Mouse (Mus musculus) kidney, embryonic 16.5 days (tissue): ENCODE measurements around the gene Ubap2l. TPM values are rescaled to one million over a fixed set of nuclear protein-coding genes. Genes with fewer than 3 reads are reported as not detected.

Source experiments
- ATAC-seq: fragments of 200-750 bp; cut with Nextera tagmentation; 2 replicates; pipeline ENCODE4 v1.8.0; 2017; ENCODE audit warnings: moderate TSS enrichment; ENCODE audit not compliant: low FRiP score, low TSS enrichment
- H3K27ac ChIP-seq: fragments of 300-500 bp; sonication (generic); 2 replicates; pipeline ENCODE4 v1.5.1; 2014; ENCODE audit warnings: low read length
- H3K27me3 ChIP-seq: fragments of 300-500 bp; sonication (generic); 2 replicates; pipeline ENCODE4 v1.6.1; 2014; ENCODE audit warnings: low read length, control low read depth, mixed read lengths; ENCODE audit not compliant: insufficient read depth
- H3K36me3 ChIP-seq: fragments of 300-500 bp; sonication (generic); 2 replicates; pipeline ENCODE4 v1.6.1; 2014; ENCODE audit warnings: low read length, control low read depth, mixed read lengths; ENCODE audit not compliant: insufficient read depth
- H3K4me1 ChIP-seq: fragments of 300-500 bp; sonication (generic); 2 replicates; pipeline ENCODE4 v1.6.1; 2014; ENCODE audit warnings: low read length, control low read depth, mixed read lengths; ENCODE audit not compliant: insufficient read depth
- H3K4me2 ChIP-seq: fragments of 300-500 bp; sonication (generic); replicated peaks from 2 replicates; pipeline ENCODE4 v1.6.1; 2014; ENCODE audit warnings: low read depth, low read length
- H3K4me3 ChIP-seq: fragments of 300-500 bp; sonication (generic); 2 replicates; pipeline ENCODE4 v1.5.1; 2014; ENCODE audit warnings: mild to moderate bottlenecking, low read length
- H3K9ac ChIP-seq: fragments of 300-500 bp; sonication (generic); replicated peaks from 2 replicates; pipeline ENCODE4 v1.6.1; 2014; ENCODE audit warnings: low read length
- H3K9me3 ChIP-seq: fragments of 300-500 bp; sonication (generic); 2 replicates; pipeline ENCODE4 v1.6.1; 2016; ENCODE audit warnings: low read length, control low read depth
- WGBS: fragments of 180-500 bp; shearing (Covaris S2); extraction: QIAGEN DNeasy Blood & Tissue Kit; methylation state at CpG from one replicate; pipeline ENCODE4 v1.1.7; 2014; 5-methylcytosine and 5-hydroxymethylcytosine counted together
- polyA plus RNA-seq: library from polyadenylated mRNA; unstranded; fragments of >200 nt; fragmentation: Nextera tagmentation; extraction: Ambion mirVana; gene quantifications from 2 replicates; pipeline ENCODE4 v1.2.1, GENCODE M21; 2015

Gene Ubap2l
- polyA plus RNA-seq, 1 experiment from 2014 or later: 152 TPM

- ATAC-seq: no peak
- Histone ChIP-seq H3K27ac (peak overlapping the region; percentile 48), H3K4me1 (peaks cover 46% of the 10 kb centered on the region), H3K4me2 (peak overlapping the region; percentile 28), H3K36me3 (peaks cover 25% of the 10 kb centered on the region), H3K9ac (no peak overlapping the region), H3K27me3 (no peaks in the 10 kb centered on the region), H3K9me3 (no peaks in the 10 kb centered on the region), H3K4me3 (no peak overlapping the region)
- WGBS: 33% methylated on average over 3 of the region's 3 CpGs
Observed at GRCm38 (mm10) chr3:90083698-90084324, 31.4 kb upstream of the Ubap2l start.

GRCm38 (mm10) chr3:90083034-90083433 lies 30.6 kb upstream of the Ubap2l start:
- Histone ChIP-seq H3K4me3 (peak overlapping the region; percentile 7; the same call in 1 of the 2 replicates), H3K27ac (peak overlapping the region; percentile 48), H3K27me3 (no peaks in the 10 kb centered on the region), H3K9ac (0 out of 2 replicates have a peak overlapping the region, but pooled peaks have one; percentile 40), H3K4me2 (peak overlapping the region; percentile 28), H3K36me3 (peaks cover 17% of the 10 kb centered on the region), H3K9me3 (no peaks in the 10 kb centered on the region), H3K4me1 (peaks cover 51% of the 10 kb centered on the region)
- WGBS: 37% methylated on average over 5 of the region's 5 CpGs
- ATAC-seq: no peak

DNA sequence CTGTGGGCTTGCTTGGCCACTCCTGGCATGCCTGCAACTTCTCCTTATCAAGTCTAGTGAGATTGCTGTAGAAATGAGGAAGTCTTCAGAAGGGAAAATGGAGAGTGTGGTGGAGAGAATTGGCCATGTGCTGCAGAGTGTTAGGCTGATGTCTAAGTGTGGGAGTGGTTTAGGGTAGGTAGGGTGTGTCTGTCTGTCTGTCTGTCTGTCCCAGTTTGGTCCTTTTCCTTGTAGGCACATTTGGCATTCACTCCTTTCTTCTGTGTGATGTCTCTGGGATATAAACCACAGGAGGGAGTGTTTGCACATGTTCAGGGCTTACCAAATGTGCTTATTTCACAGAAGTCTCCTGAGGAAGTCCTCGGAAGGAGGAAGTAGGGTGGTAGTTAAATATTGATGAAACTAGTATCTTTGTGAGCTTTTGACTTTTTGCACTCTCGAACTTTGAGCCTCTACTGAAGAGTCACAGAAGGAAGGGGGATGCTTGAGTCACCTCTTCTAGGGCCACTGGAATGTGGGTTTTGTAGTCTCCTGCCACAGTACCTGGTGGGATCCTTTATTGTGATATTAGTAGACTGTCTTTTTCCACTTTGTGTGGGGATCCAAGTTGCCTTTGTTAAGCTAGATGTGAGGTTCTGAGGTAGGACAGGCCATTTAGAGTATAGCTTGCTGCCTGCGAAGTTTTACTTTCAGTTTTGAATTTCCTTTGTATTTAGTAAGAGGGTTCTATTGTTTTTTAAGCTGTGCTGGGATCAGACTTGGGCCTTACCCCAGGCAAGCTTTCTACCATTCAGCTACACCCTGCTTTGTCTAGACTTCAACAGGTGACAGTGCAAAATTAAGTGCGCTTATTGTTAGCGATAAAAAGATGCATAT lies 29.2 kb upstream of the Ubap2l start:
- WGBS: 61% methylated on average over 5 of the region's 5 CpGs
- H3K9me3 ChIP-seq: no peaks in the 10 kb centered on the region
- H3K4me2 ChIP-seq: peak overlapping the region; percentile 77
- H3K27ac ChIP-seq: peak overlapping the region; percentile 78
- H3K4me1 ChIP-seq: peaks cover 58% of the 10 kb centered on the region
- ATAC-seq: no peak
- H3K36me3 ChIP-seq: peaks cover 3% of the 10 kb centered on the region; the same call in 1 of the 2 replicates
- peak overlapping the region; percentile 92 for H3K4me3 ChIP-seq
- peak overlapping the region; percentile 40 for H3K9ac ChIP-seq
- no peaks in the 10 kb centered on the region for H3K27me3 ChIP-seq

- Histone ChIP-seq H3K4me1 (peaks cover 61% of the 10 kb centered on the region), H3K9me3 (no peaks in the 10 kb centered on the region), H3K4me3 (peak overlapping the region; percentile 92), H3K27ac (peak overlapping the region; percentile 99), H3K4me2 (peak overlapping the region; percentile 77), H3K9ac (peak overlapping the region; percentile 94), H3K36me3 (no peaks in the 10 kb centered on the region), H3K27me3 (no peaks in the 10 kb centered on the region)
- peak; percentile 0; the same call in 1 of the 2 replicates for ATAC-seq
- under 1% methylated on average over 6 of the region's 6 CpGs for WGBS
Observed at GRCm38 (mm10) chr3:90080498-90080863, 28.1 kb upstream of the Ubap2l start.

DNA sequence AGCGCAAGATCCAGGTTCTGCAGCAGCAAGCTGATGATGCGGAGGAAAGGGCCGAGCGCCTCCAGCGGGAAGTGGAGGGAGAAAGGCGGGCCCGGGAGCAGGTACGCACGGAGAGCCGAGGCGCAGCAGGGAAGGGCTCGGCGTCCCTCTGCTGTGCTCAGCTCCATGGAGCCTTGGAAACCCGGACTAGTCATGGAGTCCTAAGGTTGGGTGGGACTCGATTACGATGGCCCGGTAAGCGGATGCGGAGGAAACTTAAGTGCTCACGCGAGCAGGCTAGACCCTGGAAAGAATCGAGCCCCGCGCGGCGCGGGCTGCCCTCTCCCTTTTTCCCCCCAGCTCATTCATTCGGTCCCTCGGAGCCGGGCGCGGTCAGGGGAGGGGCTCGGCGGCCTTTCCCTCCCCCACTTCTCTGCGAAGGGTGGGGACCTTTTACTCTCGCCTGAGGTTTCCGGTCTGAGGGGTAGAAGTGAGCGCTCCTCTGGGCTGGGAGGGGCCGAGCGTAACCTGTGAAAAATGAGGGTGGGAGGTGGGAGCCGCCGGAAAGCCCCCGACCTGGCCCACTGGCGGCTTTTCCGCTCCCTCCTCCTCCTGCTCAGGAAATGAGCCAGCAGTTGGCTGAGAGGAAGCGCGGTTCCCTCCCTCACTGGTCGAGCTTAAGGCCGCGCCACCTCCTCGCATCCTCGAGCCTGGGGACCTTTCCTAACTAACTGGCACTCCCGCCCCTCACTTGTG lies 27.5 kb upstream of the Ubap2l start:
- ATAC-seq: peak; percentile 65
- H3K9me3 ChIP-seq: no peaks in the 10 kb centered on the region
- WGBS: 0% methylated on average over 45 of the region's 53 CpGs
- no peaks in the 10 kb centered on the region for H3K36me3 ChIP-seq
- H3K4me2 ChIP-seq: peak overlapping the region; percentile 77
- H3K4me1 ChIP-seq: peaks cover 57% of the 10 kb centered on the region
- peak overlapping the region; percentile 99 for H3K27ac ChIP-seq
- peak overlapping the region; percentile 94 for H3K9ac ChIP-seq
- H3K27me3 ChIP-seq: no peaks in the 10 kb centered on the region
- peak overlapping the region; percentile 92 for H3K4me3 ChIP-seq

- H3K27me3 ChIP-seq: no peaks in the 10 kb centered on the region
- ATAC-seq: peak; percentile 97
- WGBS: under 1% methylated on average over 33 of the region's 33 CpGs
- peak overlapping the region; percentile 77 for H3K4me2 ChIP-seq
- peak overlapping the region; percentile 94 for H3K9ac ChIP-seq
- H3K27ac ChIP-seq: peak overlapping the region; percentile 99
- H3K36me3 ChIP-seq: no peaks in the 10 kb centered on the region
- H3K4me1 ChIP-seq: peaks cover 51% of the 10 kb centered on the region
- peak overlapping the region; percentile 92 for H3K4me3 ChIP-seq
- H3K9me3 ChIP-seq: no peaks in the 10 kb centered on the region
Observed at GRCm38 (mm10) chr3:90079133-90079762, 26.8 kb upstream of the Ubap2l start.

DNA sequence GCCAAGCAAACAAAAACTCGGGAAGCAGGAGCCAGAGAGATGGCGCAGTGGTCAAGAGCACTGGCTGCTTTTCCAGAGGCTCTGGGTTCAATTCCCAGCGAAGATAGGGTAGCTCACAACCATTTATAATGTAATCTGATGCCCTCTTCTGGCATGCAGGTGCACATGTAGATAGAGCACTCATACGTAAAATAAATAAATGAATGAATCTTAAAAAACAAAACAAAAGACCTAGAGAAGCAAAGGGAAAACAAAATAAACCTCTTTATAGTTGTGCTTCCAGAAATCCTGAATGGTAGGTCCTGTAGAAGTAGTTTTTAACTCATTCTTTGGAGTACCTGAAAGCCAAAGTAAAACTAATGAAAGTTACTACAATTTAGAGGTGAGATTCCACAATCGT lies 25.8 kb upstream of the Ubap2l start:
- Histone ChIP-seq H3K4me3 (no peak overlapping the region), H3K27ac (no peak overlapping the region), H3K4me1 (peaks cover 41% of the 10 kb centered on the region), H3K36me3 (no peaks in the 10 kb centered on the region), H3K9me3 (no peaks in the 10 kb centered on the region), H3K4me2 (no peak overlapping the region), H3K9ac (no peak overlapping the region), H3K27me3 (no peaks in the 10 kb centered on the region)
- ATAC-seq: no peak
- WGBS: 48% methylated on average over 5 of the region's 5 CpGs

DNA sequence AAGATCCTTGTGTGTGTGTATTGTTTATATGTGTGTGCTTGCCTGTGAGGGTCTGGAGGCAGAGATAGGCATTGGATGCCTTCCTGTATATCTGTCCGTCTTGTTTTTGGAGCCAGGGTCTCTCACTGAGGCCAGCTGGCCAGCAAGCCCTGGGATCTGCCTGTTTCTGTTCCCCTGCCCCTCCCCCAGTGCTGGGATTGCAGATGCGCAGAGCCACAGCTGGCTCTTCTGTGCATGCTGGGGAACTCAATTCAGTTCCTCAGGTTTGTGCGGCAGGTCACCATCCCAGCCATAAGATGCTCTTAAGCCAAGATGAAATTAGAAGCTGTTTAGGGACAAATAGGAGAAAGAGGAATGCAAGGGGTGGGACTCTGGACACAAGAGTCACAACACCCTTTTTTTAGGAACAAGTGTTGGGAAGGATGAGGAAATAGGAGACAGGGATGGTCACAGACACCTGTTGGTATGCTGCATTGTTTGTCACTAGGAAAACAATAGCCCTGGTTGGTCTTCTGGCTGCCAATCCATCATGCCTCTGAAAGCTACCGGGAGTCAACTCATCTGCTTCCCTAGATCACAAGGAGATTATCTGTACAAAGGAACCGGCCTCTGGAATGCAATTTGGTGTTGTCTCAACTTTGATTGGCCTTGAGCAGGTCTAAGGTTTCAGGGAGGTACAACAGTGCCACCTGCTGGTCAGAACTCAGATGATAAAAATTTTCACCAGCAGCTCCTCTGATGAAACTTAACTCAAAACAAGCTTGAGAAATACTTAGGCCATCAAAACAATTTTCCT lies 24.7 kb upstream of the Ubap2l start:
- no peak for ATAC-seq
- Histone ChIP-seq H3K9ac (no peak overlapping the region; the same call in 1 of the 2 replicates), H3K27ac (0 out of 2 replicates have a peak overlapping the region, but pooled peaks have one; percentile 0), H3K36me3 (no peaks in the 10 kb centered on the region), H3K27me3 (no peaks in the 10 kb centered on the region), H3K4me2 (peak overlapping the region; percentile 34), H3K4me3 (no peak overlapping the region), H3K9me3 (no peaks in the 10 kb centered on the region), H3K4me1 (peaks cover 30% of the 10 kb centered on the region)
- 11% methylated on average over 5 of the region's 5 CpGs for WGBS

DNA sequence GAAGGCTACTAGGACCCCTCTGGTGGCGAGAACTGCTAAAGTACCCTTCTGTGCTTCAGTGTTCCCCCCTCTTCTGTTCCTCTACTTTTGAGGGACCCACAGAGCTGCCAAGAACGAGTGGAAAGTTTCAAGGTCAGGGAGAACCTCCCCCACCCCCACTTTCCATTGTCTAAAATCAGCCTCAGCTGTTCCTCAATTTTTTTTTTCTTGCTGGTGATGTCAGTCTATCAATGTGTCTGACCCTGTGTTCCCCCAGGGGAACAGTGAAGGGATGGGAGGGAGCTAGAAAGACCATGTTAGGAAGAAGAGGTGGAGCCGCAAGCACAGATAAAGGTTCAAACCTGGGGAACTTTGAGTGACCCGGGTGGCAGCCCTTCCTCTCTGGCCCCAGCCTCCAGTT lies 19.9 kb upstream of the Ubap2l start, which contains the start of gene Tpm3:
Tpm3 (plus strand) TSS at position 356 of the 400 bp plus-strand sequence.
- no peak within 1 kb of the TSS for H3K4me2 ChIP-seq
- no peak for ATAC-seq
- WGBS: 71% methylated on average over 4 of the region's 4 CpGs
- no peak within 1 kb of the TSS for H3K27ac ChIP-seq
- no peak within 1 kb of the TSS for H3K9ac ChIP-seq
- H3K9me3 ChIP-seq: no peaks in the 10 kb centered on the region
- peaks cover 8% of the 10 kb centered on the region for H3K4me1 ChIP-seq
- no peak within 1 kb of the TSS for H3K4me3 ChIP-seq
- no peaks in the 10 kb centered on the region for H3K36me3 ChIP-seq
- H3K27me3 ChIP-seq: no peaks in the 10 kb centered on the region
